Mouse (Mus musculus): ENCODE measurements around the gene Olfr645.

Olfr645 gene

GRCm38 (mm10) chr7:104085365-104085764 is at the start of gene Olfr645:
Gene Olfr645 (minus strand): TSS chr7:104085465.
- no peak for DNase-seq (ENCODE audit: low read depth, low spot score)

DNA sequence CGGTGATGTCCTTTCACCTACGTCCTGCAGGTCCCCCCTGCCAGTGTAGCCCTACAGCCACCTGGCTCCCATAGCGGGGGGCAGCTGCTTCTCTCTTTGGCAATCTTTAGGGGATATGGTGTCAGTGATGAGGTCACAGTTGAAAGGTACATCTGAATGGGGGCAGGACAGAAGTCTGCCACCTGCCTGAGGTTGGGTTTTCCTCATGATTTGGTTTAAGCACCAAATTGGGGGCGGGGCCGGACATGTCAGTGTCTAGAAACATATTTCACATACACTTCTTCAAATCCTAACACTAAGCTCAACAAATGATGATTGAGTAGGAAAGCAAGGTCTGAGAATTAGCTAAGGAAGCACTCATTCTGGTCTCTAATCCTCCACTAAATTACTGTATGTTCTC is 44.5 kb upstream of the Olfr645 start, which contains the start of gene Ubqln5:
Ubqln5 (minus strand) TSS at position 101 of the 400 bp plus-strand sequence.
- DNase-seq (ENCODE audit: low read depth, low spot score) = no peak

DNA sequence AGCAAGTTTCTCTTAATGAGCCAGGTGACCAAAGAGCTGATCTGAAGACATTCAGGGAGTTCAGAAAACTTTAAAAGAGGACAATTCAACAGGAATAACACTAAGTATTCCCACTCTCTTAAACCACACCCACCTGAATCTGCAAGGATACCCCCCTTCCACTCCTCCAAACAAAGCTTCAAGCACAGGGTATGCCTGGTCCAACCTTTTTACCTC is 19.4 kb upstream of the Olfr645 start, which contains the start of gene Olfr646:
Olfr646 (plus strand) TSS at position 117 of the 216 bp plus-strand sequence.
- no peak for DNase-seq (ENCODE audit: low read depth, low spot score)

DNA sequence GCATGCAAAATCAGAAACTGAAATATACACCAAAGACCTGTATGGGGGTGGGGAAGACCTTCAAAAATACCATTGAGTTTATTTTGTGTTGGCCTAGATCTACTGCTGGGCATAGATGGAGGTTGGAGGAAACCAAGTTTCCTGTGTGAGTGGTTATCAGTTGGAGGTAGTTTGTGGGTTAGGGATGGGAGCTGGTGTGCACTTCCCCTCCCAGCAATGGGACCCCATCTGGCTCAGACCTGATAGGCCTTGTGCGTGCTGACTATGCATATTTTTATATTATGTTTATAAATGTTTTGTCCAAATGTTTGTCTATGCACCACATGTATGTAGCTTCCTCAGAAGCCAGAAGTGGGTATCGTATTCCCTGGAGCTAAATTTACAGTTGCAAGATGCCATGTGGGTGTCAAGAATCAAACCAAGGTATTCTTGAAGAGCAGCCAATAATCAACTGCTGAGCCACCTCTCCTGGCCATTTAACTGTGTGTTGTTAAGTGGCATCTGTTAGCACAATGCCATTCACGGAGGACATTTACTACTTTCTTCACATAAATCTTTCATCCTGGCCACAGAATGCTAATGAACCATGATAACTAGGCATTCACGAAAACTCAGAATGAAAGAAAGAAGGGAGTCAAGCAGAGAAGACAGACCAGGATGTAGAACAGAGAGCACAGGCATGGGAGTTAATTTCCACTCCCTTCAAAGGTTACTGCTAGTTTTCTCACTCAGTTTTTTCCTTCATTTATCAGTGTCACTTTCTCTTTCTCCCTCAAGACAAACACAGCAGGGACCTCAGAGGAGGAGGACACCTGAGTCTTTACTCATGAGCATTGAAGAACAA is 18.9 kb upstream of the Olfr645 start:
- no peak for DNase-seq (ENCODE audit: low read depth, low spot score)

DNA sequence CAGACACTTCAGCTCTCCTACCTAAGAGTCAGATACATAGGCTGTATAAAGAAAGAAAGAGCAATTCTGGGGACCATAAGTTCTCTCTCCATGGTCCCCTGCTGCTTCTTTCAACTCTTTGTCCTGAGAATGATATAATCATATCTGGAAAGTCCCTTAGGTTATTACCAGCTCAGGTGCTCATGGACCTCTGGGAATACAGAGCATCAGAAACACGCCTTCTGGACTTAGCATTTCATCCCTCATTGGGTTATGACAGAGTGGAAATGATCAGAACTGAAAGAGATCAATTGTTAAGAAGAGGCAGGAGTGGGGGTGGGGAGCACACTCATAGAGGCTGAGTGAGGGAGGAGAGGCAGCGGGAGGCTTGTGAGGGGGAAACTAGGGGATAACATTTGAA is 13.5 kb downstream of the Olfr645 start, which contains the start of gene Olfr644:
Olfr644 (minus strand) TSS at position 101 of the 400 bp plus-strand sequence.
- DNase-seq (ENCODE audit: low read depth, low spot score) = no peak

GRCm38 (mm10) chr7:104061345-104061744 is 23.9 kb downstream of the Olfr645 start, which contains the start of gene 4930516K23Rik:
Gene 4930516K23Rik (minus strand): TSS chr7:104061445.
- DNase-seq (ENCODE audit: low read depth, low spot score) = no peak

- no peak for DNase-seq (ENCODE audit: low read depth, low spot score)
Measured at GRCm38 (mm10) chr7:104059215-104059614, 26.1 kb downstream of the Olfr645 start.

DNA sequence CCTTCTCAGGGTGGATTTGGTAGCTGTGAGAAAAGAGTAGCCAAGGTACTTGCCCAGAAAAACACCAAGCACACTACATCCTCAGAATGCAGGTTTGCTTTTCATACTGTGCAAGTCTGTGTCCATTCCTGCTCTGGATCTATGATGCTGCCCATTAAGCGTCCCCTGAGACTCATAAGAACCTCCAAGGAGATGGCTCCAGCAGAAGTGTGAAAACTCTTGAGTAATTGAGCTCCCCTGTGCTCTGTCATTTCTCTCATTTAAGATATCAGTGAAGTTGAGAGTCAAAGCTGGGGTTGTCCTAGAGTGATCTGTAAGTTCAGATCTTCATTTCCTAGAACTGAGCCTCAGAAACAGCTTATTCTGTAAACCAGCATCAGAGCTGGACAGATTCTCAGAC is 32.7 kb downstream of the Olfr645 start, which contains the start of gene Olfr642:
Olfr642 (minus strand) TSS at position 101 of the 400 bp plus-strand sequence.
- no peak for DNase-seq (ENCODE audit: low read depth, low spot score)

DNA sequence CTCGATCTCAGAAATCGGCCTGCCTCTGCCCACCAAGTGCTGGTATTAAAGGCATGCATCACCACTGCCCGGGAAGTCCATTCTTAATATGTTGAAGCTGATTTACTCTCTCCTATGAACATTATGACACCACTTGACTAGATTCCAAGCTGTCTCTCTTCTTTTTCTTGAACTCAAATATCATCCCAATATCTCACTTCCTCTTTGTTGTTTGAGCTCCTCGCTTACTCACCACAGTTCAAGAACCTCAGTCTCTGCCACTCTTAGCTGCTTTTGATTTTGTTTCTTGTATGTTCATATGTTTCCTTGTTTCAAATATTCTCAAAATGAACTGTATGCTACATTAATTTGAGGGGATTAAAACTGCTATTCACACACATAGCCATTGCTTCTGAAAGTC is 34.5 kb downstream of the Olfr645 start:
- DNase-seq (ENCODE audit: low read depth, low spot score) = no peak

- no peak for DNase-seq (ENCODE audit: low read depth, low spot score)
Measured at GRCm38 (mm10) chr7:104035145-104035544, 50.1 kb downstream of the Olfr645 start, which contains the start of gene Olfr641. Gene Olfr641 (plus strand): TSS chr7:104035445.

All from CD4-positive helper T cell, adult 2 months (primary cell).